Mouse (Mus musculus) heart, adult 2 months (tissue): ENCODE measurements at regions not wholly inside any gene's neighbourhood (a gene's known extent, or its start where the extent isn't known, plus 50 kb on each side); places are given as distances from the start of the nearest gene placed in this dataset.
A peak's percentile ranks its signal among the peaks of the same experiment; 100 is the strongest.

Experiments
- DNase-seq, 2 experiments: peaks; one replicate each; pipeline ENCODE4 v3.0.0; 2021
- H3K27ac ChIP-seq: fragments of 200-600 bp; 2 replicates; pipeline ENCODE4 v1.8.1; 2022
- H3K27me3 ChIP-seq: fragments of 200-500 bp; 2 replicates; pipeline ENCODE4 v1.6.1; 2012; ENCODE audit warnings: mild to moderate bottlenecking, low read length, inconsistent platforms, mixed read lengths; ENCODE audit not compliant: control insufficient read depth, insufficient read depth
- H3K36me3 ChIP-seq: fragments of 200-500 bp; 2 replicates; pipeline ENCODE4 v1.6.1; 2012; ENCODE audit warnings: low read length, inconsistent platforms; ENCODE audit not compliant: control insufficient read depth, insufficient read depth
- H3K4me1 ChIP-seq: fragments of 200-500 bp; 2 replicates; pipeline ENCODE4 v1.6.1; 2011; ENCODE audit warnings: low read length; ENCODE audit not compliant: control insufficient read depth, insufficient read depth
- H3K4me3 ChIP-seq: fragments of 200-600 bp; 2 replicates; pipeline ENCODE4 v1.8.1; 2022
- H3K79me2 ChIP-seq: fragments of 200-500 bp; replicated peaks from 2 replicates; pipeline ENCODE4 v1.6.1; 2012; ENCODE audit warnings: mild to moderate bottlenecking, inconsistent platforms, low read length, moderate library complexity, mixed read lengths; ENCODE audit not compliant: control insufficient read depth, insufficient read depth
- H3K9ac ChIP-seq: fragments of 200-500 bp; 2 replicates; pipeline ENCODE4 v1.6.1; 2012; ENCODE audit warnings: low read depth, mild to moderate bottlenecking, control low read depth, inconsistent platforms, low read length, mixed read lengths
- CTCF ChIP-seq: fragments of 200-600 bp; IDR thresholded peaks from 2 replicates; pipeline ENCODE4 v1.8.1; 2022; ENCODE audit warnings: antibody characterized with exemption, mild to moderate bottlenecking, moderate library complexity
- EP300 ChIP-seq: fragments of 200-500 bp; IDR thresholded peaks from 2 replicates; pipeline ENCODE4 v1.6.1; 2011; ENCODE audit warnings: low read depth, low read length, control low read depth; ENCODE audit not compliant: insufficient read depth
- POLR2A ChIP-seq: fragments of 200-500 bp; IDR thresholded peaks from 2 replicates; pipeline ENCODE4 v1.6.1; 2011; ENCODE audit warnings: mild to moderate bottlenecking, low read depth, low read length, control low read depth; ENCODE audit not compliant: insufficient read depth
- WGBS: fragments of 180-500 bp; shearing (Covaris S2); methylation state at CpG from one replicate; pipeline ENCODE4 v1.1.7; 2018; 5-methylcytosine and 5-hydroxymethylcytosine counted together
- intact Hi-C: fragments of 180-260 bp; cut with DNase I; formaldehyde crosslinking; loops from one replicate; pipeline ENCODE4 v1.15.1; 2025

DNA sequence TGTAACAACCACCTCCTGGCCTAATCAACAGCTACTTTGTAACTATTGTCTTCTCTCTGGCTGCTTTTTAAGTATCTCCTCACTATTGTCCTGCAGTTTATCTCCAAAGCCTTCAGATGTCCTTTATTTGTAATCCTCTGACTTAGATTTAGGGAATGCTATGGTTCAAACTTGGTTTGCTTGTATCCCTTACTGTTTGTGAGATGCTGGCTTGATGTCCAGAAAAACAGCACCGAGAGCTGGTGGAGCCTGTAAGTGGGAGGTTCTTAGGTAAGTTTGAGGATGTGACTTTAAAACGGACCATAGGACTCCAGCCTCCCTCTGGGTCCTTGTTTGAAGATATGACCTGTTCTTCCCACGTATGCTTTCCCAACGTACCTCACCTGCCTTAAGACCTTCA, 372.7 kb downstream of the Cd83 start:
- no peaks in the 10 kb centered on the region for H3K36me3 ChIP-seq
- H3K79me2 ChIP-seq: no peaks in the 10 kb centered on the region
- peaks cover 5% of the 10 kb centered on the region for H3K4me1 ChIP-seq
- no peak for TF ChIP-seq CTCF
- no peak for TF ChIP-seq EP300
- TF ChIP-seq POLR2A: no peak
- H3K27me3 ChIP-seq: no peaks in the 10 kb centered on the region
- WGBS: 85% methylated on average over 4 of the region's 4 CpGs
- intact Hi-C loops: no loop called here
- DNase-seq: no peak
- H3K4me3 ChIP-seq: no peak overlapping the region
- no peak overlapping the region for H3K9ac ChIP-seq
- H3K27ac ChIP-seq: no peak overlapping the region

DNA sequence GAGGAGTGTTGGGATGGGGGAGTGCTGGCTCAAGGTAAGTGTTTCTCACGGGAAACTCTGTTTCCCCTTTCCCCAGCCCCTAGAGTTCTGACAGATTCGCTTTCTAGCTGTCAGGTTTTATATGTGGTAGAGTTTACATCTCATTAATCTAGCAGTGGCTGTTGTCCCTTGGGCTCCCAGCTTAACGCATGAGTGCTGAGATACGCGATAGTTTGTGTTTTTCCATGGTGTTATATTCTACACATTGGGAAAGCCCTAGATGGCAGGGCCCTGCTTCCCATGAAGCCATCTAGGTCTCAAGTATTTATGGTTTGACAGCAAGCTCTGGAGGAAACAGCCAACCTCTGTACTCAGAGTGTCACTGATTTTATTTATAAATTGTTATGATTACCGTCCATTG, 373.8 kb downstream of the Cd83 start:
- no peaks in the 10 kb centered on the region for H3K27me3 ChIP-seq
- 86% methylated on average over 6 of the region's 6 CpGs for WGBS
- H3K79me2 ChIP-seq: no peaks in the 10 kb centered on the region
- H3K36me3 ChIP-seq: no peaks in the 10 kb centered on the region
- intact Hi-C loops: no loop called here
- H3K9ac ChIP-seq: no peak overlapping the region
- TF ChIP-seq POLR2A (no peak), CTCF (no peak), EP300 (no peak)
- peaks cover 5% of the 10 kb centered on the region for H3K4me1 ChIP-seq
- no peak for DNase-seq
- H3K27ac ChIP-seq: no peak overlapping the region
- H3K4me3 ChIP-seq: no peak overlapping the region

DNA sequence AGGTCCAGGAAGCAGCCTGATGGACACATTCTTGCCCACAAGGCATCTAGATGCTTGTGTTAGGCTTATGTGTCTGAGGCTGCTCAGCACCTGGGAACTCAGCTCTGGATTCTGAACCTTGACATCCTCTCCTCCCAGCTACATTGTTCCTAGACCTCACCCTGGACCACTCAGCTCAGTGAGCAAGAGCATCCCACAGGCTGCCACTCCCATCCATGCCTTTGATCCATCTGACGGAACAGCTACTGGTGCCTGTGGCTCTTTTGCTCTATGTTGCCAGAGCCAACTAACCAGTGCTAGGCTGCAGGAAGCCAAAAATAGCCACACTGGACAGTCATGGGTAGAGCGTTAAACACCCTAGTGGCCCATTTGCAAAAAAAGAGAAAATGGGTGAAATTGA, 374.8 kb downstream of the Cd83 start:
- peaks cover 5% of the 10 kb centered on the region for H3K4me1 ChIP-seq
- no peak overlapping the region for H3K4me3 ChIP-seq
- DNase-seq: no peak
- 54% methylated on average over 2 of the region's 2 CpGs for WGBS
- no peak overlapping the region for H3K9ac ChIP-seq
- no peaks in the 10 kb centered on the region for H3K36me3 ChIP-seq
- TF ChIP-seq POLR2A (no peak), EP300 (no peak), CTCF (peak; percentile 52)
- H3K79me2 ChIP-seq: no peaks in the 10 kb centered on the region
- no peaks in the 10 kb centered on the region for H3K27me3 ChIP-seq
- H3K27ac ChIP-seq: no peak overlapping the region; the same call in 1 of the 2 replicates
- intact Hi-C loops: no loop called here

DNA sequence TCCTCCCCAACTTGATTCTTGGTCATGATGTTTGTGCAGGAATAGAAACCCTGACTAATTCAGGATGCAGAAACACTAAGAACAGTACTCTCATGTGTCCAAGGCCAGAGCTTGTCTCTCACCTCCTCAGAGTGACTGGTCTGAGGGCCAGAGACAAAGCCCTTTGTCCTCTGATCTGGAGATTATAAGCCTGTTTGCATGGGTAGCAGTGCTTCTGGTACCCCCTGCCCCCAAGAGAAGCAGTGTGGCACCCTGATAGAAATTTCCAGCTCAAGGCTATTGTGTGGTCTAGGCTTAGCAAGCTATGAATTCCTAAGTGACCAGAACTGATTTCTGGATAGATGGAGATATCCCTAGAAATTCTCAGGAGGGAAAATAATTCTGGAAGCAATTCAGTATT, 380.2 kb downstream of the Cd83 start:
- intact Hi-C loops: loop anchor here (5.0 kb wide), 1 partner anchor 302 kb away; no protein-coding TSS in a partner anchor
- H3K4me3 ChIP-seq: no peak overlapping the region
- H3K36me3 ChIP-seq: no peaks in the 10 kb centered on the region
- no peak overlapping the region for H3K9ac ChIP-seq
- H3K4me1 ChIP-seq: no peaks in the 10 kb centered on the region
- no peak overlapping the region for H3K27ac ChIP-seq
- H3K27me3 ChIP-seq: no peaks in the 10 kb centered on the region
- no peak for DNase-seq
- TF ChIP-seq POLR2A: no peak
- no peak for TF ChIP-seq EP300
- TF ChIP-seq CTCF: no peak
- no peaks in the 10 kb centered on the region for H3K79me2 ChIP-seq

DNA sequence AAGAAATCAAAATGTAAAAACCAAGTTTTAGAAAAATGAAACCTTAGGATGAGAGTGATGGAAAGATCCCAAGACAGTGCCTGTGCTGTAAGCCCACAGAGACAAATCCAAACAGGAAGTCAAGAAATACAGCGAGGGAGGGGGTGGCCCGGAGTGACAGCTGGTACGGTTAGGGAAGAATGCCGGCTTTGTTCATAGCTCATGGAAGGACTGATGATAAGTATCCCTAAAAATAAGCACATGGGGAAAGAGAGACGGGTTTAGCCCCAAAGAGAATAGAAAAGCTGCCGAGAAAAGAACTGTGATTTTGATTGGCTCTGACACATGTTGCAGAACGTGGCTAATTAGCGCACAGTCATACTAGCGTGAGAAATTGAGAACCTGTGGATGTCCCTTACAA, 382.6 kb downstream of the Cd83 start:
- Histone ChIP-seq H3K36me3 (no peaks in the 10 kb centered on the region), H3K4me1 (no peaks in the 10 kb centered on the region), H3K79me2 (no peaks in the 10 kb centered on the region), H3K4me3 (no peak overlapping the region), H3K27me3 (no peaks in the 10 kb centered on the region), H3K27ac (no peak overlapping the region), H3K9ac (no peak overlapping the region)
- intact Hi-C loops: loop anchor here (5.0 kb wide), 1 partner anchor 305 kb away; no protein-coding TSS in a partner anchor
- no peak for TF ChIP-seq EP300
- no peak for TF ChIP-seq CTCF
- no peak for TF ChIP-seq POLR2A
- peak; percentile 22 to 24 for DNase-seq
- 34% methylated on average over 9 of the region's 9 CpGs for WGBS

DNA sequence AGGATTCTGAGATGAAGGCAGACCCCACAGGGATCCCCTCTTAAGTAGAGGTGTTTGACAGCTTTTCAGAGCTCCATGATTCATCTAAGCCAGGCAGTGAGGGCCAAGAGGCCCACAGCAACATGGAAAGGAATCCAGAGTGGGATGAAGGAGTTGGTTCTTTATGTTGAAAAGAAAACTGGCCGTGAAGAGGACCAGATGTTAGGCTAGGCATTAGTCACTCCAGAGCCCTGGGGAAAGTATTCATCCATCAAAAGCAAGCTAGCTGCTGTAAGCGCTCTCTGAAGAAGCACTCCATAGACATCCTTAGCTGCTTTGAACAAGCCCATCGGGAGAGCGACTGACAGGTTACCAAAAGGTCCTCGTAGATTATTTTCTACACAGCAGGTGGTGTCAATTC, 383.6 kb downstream of the Cd83 start:
- DNase-seq: no peak
- Histone ChIP-seq H3K79me2 (no peaks in the 10 kb centered on the region), H3K27me3 (no peaks in the 10 kb centered on the region), H3K36me3 (no peaks in the 10 kb centered on the region), H3K27ac (no peak overlapping the region), H3K4me3 (no peak overlapping the region), H3K9ac (no peak overlapping the region), H3K4me1 (no peaks in the 10 kb centered on the region)
- intact Hi-C loops: loop anchor here (5.0 kb wide), 1 partner anchor 306 kb away; no protein-coding TSS in a partner anchor
- WGBS: 84% methylated on average over 5 of the region's 5 CpGs
- TF ChIP-seq EP300: no peak
- TF ChIP-seq POLR2A: no peak
- TF ChIP-seq CTCF: no peak
